Mouse (Mus musculus): ENCODE measurements around the gene Zc3h18. TPM values are rescaled to one million over a fixed set of nuclear protein-coding genes. Genes with fewer than 3 reads are reported as not detected.

Zc3h18 gene
- 100 to 1,000 TPM; 104 to 105 TPM for total RNA-seq (2023)

DNA sequence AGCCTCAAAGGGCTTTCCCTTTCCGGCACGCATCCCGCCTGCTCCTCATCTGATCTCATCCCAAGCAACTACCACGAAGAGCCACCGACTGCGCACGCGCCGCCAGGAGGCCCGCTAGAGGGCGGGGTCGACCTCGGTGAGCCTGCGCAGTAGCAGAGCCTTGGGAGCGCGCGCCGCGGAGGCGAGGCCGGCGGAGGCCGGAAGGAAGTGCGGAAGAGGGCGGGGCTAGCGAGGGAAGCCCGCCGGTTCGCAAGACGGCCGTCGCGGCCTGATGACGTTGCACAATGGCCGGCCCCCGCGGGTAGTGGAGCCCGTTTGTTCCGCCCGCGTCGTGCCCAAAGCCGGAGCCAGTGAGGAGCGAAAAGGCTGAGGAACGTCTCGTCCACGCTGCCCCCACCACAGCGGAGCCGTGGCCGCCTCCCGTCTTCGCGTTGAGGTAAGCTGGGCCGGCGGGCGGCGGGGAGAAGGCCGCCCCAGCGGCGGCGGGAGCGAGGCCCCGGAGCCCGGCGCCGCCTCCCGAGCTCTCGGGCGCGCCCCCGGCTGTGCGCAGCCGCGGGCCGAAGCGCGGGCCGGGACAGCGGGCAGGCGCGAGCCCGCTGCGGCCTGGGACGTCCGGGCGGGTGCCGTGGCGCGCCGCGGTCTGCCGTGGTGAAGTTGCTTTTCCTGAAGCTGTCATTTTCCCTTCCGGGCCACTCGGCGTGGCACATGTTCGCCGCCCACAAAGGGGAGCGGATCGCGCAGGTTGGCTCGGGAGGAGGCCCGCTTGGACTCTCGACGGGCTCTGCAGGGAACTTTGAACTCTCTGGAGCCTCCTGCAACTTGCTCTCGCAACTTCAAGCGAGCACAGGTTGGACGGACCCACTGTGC lies at the start of gene Zc3h18:
Gene Zc3h18 (plus strand): TSS at position 245 of the 867 bp plus-strand sequence.

DNA sequence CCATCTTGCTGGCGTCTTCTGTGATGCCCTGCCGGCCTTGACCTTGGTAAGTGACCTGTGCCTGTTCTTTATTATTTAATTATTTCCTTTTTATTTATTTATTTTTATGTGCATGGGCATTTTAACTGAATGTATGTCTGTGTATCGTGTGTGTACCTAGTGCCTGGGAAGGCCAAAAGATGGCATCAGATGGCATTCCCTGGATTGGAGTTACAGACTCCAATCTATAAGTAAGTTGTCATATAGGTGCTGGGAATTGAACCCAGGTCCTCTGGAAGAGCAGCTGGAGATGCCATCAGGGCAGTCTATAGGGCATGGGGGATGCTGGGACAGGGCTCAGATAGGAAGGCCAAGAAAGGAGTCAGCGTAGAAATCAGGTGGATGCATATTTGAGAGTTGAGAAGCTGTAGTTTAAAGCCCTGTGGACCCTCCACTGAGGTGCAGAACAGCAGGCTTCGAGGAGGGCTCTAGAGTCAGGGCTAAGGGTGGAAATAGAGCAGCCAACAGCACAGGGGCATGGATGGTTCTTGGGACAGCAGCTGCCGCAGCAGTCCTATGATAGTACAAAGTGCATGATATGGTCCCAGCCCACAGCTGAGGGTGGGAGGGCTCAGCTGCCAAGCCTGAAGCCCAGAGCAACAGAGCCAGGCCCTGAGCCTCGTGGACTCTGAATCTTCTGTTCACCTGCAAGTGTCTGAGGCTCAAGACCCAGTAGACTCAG lies 15.6 kb upstream of the Zc3h18 start, which contains the start of gene Trhr2:
Gene Trhr2 (minus strand): TSS at position 51 of the 721 bp plus-strand sequence.

DNA sequence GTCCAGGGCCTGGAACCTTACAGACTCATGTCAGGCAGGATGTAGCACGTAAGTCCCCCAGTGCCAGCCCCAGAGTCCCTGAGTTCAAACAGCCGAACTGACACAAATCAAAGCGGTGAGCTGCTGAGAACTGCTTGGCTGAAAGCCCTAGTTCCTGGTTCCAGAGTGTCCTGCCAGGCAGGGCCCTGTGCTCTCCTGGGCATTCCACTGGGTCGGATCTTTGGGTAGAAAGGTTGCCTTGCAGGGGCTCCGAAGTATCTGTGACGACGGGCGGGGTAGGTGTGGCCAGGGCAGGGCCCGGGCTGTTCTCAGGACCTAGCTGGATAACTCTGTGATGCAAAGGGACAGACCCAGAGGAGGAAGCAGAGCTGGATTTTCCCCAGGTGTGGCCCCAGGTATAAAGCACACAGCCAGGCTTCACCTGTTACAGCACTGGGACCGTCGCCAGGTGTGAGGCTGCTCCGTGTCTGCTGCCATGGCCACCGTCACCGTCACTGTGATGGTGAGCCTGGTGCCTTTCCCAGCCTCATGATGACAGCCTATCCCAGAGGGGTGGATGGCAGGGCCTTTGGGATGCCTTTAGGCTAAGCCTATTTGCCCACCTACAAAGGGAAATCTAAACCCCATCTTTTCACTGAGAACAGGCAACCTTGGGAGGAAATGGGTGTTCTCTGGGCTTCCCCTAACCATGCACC lies 45.1 kb downstream of the Zc3h18 start, which contains the start of gene Il17c:
Gene Il17c (plus strand): TSS at position 645 of the 695 bp plus-strand sequence.

DNA sequence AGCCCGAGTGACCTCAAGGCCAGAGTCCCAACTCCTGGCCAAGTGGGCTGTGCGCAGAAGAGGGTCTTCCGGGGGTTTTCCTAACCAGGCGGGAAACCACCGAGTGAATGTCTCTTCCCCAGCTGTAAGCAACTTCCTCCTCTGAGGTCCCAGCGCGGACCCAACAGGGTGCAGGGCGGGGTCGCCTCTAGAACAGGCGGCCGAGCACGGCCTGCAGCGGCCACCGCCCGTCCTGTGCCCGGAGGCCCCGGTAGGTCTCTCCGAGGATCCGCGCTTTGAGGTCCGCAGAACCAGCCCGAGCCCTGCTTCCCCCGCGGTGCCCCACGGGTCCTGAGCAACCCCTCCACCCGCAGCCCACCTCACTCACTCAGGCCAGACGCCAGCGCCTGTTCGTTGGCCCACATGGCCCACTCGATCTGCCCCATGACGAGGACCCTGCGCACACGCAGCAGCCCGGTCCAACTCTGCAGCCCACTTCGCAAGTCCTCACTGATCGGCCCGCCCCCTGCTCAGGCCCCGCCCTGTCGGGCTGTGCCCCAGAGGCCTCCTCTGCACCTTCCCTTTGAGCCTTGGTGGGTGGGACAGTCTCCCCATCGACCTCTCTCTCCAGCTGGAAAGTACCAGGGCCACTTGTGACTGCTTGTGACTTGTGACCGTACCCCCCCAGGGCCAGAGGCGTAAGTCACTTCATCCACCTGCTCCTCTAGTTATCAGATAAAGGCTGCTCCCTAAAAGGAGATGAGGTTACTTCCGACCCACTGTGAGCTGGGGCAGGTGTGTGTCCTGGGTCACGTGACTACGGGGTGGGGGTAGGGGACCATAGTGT lies 56.2 kb downstream of the Zc3h18 start, which contains the start of gene Cyba:
Gene Cyba (minus strand): TSS at position 488 of the 826 bp plus-strand sequence.

DNA sequence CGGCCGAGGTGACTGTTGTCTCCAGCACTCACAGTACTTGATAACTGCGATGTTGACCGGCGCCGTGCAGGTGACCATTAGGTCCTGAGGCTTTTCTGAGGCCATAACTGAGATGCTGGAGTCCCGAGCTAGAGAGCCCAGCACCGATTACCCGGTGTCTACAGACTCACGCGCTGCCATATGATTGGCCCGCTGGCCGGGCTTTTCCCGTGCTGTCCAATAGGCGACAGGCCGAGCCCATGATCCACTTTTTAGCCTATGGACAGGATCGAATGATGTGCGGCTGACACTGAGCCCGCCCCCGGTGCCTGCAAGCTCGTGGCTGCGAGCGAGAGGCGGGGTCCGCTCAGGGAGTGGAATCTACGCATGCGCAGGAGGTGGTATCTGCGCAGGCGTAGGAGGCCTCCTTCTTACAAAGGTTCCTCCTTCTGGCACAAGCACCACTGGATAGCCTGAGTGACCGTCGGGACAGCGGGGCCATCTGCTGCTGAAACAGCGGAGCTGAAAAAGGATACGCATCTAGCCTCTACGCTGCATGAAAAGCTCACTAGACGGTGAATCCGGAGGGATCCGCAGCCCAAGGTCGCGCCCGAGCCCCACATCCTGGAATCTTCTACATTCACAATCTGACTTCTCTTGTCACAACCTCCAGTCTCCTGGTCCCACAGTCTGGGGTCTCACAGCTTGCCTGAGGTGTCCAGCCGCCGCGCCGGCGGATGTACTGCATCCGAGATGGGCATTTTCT lies 67.0 kb downstream of the Zc3h18 start, which contains the start of gene Mvd:
Gene Mvd (minus strand): TSS at position 161 of the 745 bp plus-strand sequence.

DNA sequence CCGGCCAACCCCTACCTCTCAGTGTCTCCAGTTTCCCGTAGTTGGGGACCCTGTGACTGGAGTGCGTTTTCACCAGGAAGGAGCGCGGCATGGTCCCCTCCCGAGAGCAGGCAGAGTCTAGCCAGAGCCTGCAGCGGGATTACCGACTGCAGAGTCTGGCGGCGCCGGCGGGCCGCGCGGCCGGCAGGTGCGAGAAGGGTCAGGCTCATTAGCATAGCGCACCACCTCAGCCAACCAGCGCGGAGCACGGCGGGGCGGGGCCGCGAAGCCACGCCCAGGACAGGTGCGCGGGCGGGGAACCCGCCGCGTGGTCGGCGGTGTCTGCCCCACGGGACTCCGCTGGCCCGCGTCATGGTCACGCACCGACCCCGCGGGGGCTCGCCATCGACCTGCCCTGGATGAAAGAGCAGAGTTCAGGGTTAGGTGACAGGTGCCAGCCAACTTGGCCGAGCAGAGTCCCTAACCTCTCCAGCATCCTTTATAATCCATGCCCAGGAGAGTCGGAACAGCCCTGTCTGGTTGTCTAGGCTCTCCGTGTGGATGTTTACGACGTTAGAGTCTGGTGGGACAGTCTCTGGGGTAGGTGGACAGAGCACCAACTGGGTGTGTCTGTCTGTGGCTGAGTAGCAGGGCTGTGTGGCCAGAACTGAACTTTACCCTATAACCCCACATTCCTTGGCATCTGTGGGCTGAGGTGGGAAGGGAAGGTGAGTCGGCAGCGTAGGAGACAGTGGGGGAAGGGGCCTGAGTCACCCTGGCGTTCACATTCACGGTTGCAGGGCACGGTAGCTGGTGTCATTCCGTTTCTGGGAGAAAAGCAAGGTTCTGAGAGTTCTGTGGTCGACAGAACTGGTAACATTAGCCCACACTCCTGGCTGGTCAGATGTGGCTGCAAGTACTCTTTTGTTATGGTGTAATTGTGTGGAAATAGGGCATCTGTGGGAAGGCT lies 84.4 kb downstream of the Zc3h18 start, which contains the start of gene Snai3:
Gene Snai3 (minus strand): TSS at position 210 of the 949 bp plus-strand sequence.

Other genes with a start within 250 kb of the Zc3h18 start
- gene Zfpm1, start 94.5 kb upstream of the Zc3h18 start, total RNA-seq (2023) = 10 to 100 TPM; 23.4 to 23.5 TPM
- not detected for gene Trhr2, start 15.9 kb upstream of the Zc3h18 start, total RNA-seq (2023)
- 1 to 10 TPM in 1 of 2 experiments, under 1 TPM in 1; 0.81 to 1.4 TPM for gene Il17c, start 45.4 kb downstream of the Zc3h18 start, total RNA-seq (2023)
- gene Cyba, start 56.3 kb downstream of the Zc3h18 start, total RNA-seq (2023) = 100 to 1,000 TPM; 297 to 328 TPM
- gene Mvd, start 66.8 kb downstream of the Zc3h18 start, total RNA-seq (2023) = 1 to 10 TPM; 7.6 to 8.2 TPM
- 1 to 10 TPM in 1 of 2 experiments, under 1 TPM in 1; 0.87 to 2.5 TPM for gene Snai3, start 84.1 kb downstream of the Zc3h18 start, total RNA-seq (2023)
- 10 to 100 TPM; 40.6 to 41.7 TPM for gene Rnf166, start 99.5 kb downstream of the Zc3h18 start, total RNA-seq (2023)
- 10 to 100 TPM; 66.0 to 71.3 TPM for gene Ctu2, start 99.5 kb downstream of the Zc3h18 start, total RNA-seq (2023)
- 10 to 100 TPM; 51.2 to 62.3 TPM for gene Piezo1, start 174.7 kb downstream of the Zc3h18 start, total RNA-seq (2023)
- 100 to 1,000 TPM; 117 to 146 TPM for gene Cdt1, start 191.4 kb downstream of the Zc3h18 start, total RNA-seq (2023)
- gene Aprt, start 200.3 kb downstream of the Zc3h18 start, total RNA-seq (2023) = 10 to 100 TPM; 77.0 to 79.4 TPM
- gene Galns, start 234.9 kb downstream of the Zc3h18 start, total RNA-seq (2023) = 10 to 100 TPM; 25.3 to 35.9 TPM
- 10 to 100 TPM; 48.5 to 58.9 TPM for gene Trappc2l, start 235.0 kb downstream of the Zc3h18 start, total RNA-seq (2023)
- under 1 TPM in 1 of 2 experiments, not detected in 1; 0.64 TPM for gene Pabpn1l, start 246.1 kb downstream of the Zc3h18 start, total RNA-seq (2023)